In genomic region chr1:117412349-117412748, GRCm38 (mm10) we compare ENCODE assay signal across 17 mouse cellular contexts.
A peak's percentile ranks its signal among the peaks of the same experiment; 100 is the strongest.
DNase-seq lines count a peak whose midpoint lies in the region; ATAC-seq and TF ChIP-seq lines count a peak whose summit lies in the region.
"Had no signal": no experiment of that assay in that cellular context is flagged by ENCODE, and none has a peak within 500 bp of the region (broad histone marks: within the 10 kb centered on the region; RNA-seq: fewer than 3 reads in every experiment).

No protein-coding gene starts in this region.

- H3K4me1 ChIP-seq in hindbrain, postnatal 0 days (ENCODE audit: insufficient read depth, low read length): no peaks in the 10 kb centered on the region
- H3K4me1 ChIP-seq in hindbrain, embryonic 14.5 days (replicated peaks; ENCODE audit: control insufficient read depth, insufficient read depth, low read length): no peaks in the 10 kb centered on the region
- no peaks in the 10 kb centered on the region for H3K4me1 ChIP-seq in midbrain, postnatal 0 days (ENCODE audit: insufficient read depth, low read length)
- no peaks in the 10 kb centered on the region for H3K4me1 ChIP-seq in midbrain, embryonic 10.5 days
- H3K4me1 ChIP-seq: heart, embryonic 12.5 days; limb, embryonic 12.5 days; stomach, embryonic 15.5 days had no signal

- no peak overlapping the region for H3K27ac ChIP-seq in hindbrain, postnatal 0 days
- H3K27ac ChIP-seq in hindbrain, embryonic 14.5 days: no peak overlapping the region
- no peak overlapping the region for H3K27ac ChIP-seq in midbrain, postnatal 0 days (ENCODE audit: low read depth, low read length)
- no peak overlapping the region for H3K27ac ChIP-seq in midbrain, embryonic 10.5 days (replicated peaks)
- H3K27ac ChIP-seq: limb, embryonic 12.5 days; macrophage; stomach, embryonic 15.5 days had no signal

- no peak overlapping the region for H3K4me2 ChIP-seq in hindbrain, postnatal 0 days (ENCODE audit: low read depth, low read length)
- H3K4me2 ChIP-seq in hindbrain, embryonic 14.5 days (replicated peaks): no peak overlapping the region
- no peak overlapping the region for H3K4me2 ChIP-seq in midbrain, postnatal 0 days (ENCODE audit: low read depth, low read length, poor library complexity, severe bottlenecking)
- H3K4me2 ChIP-seq: heart, embryonic 12.5 days; limb, embryonic 12.5 days; stomach, embryonic 15.5 days had no signal

- H3K36me3 ChIP-seq in hindbrain, postnatal 0 days (ENCODE audit: insufficient read depth, low read length): no peaks in the 10 kb centered on the region
- no peaks in the 10 kb centered on the region for H3K36me3 ChIP-seq in hindbrain, embryonic 14.5 days (replicated peaks; ENCODE audit: control insufficient read depth, insufficient read depth)
- H3K36me3 ChIP-seq in midbrain, postnatal 0 days (ENCODE audit: insufficient read depth, low read length): no peaks in the 10 kb centered on the region
- no peaks in the 10 kb centered on the region for H3K36me3 ChIP-seq in midbrain, embryonic 10.5 days
- H3K36me3 ChIP-seq: heart, embryonic 12.5 days; limb, embryonic 12.5 days; stomach, embryonic 15.5 days had no signal

- ATAC-seq in hindbrain, postnatal 0 days: no peak
- ATAC-seq in hindbrain, embryonic 14.5 days (ENCODE audit: low FRiP score): no peak
- ATAC-seq in midbrain, postnatal 0 days (ENCODE audit: low FRiP score): no peak
- ATAC-seq: intestine, embryonic 16.5 days had no signal

- H3K4me3 ChIP-seq in hindbrain, postnatal 0 days (ENCODE audit: low read length): no peak overlapping the region
- no peak overlapping the region for H3K4me3 ChIP-seq in hindbrain, embryonic 14.5 days (replicated peaks; ENCODE audit: low read length)
- no peak overlapping the region for H3K4me3 ChIP-seq in midbrain, postnatal 0 days (ENCODE audit: low read depth, low read length)
- no peak overlapping the region for H3K4me3 ChIP-seq in midbrain, embryonic 10.5 days
- H3K4me3 ChIP-seq: heart, embryonic 12.5 days; limb, embryonic 12.5 days; stomach, embryonic 15.5 days had no signal

- H3K9me3 ChIP-seq in hindbrain, postnatal 0 days (ENCODE audit: low read length): no peaks in the 10 kb centered on the region
- H3K9me3 ChIP-seq in hindbrain, embryonic 14.5 days (ENCODE audit: control insufficient read depth, low read length): no peaks in the 10 kb centered on the region
- H3K9me3 ChIP-seq in midbrain, postnatal 0 days (ENCODE audit: low read length): no peaks in the 10 kb centered on the region
- H3K9me3 ChIP-seq in midbrain, embryonic 10.5 days (replicated peaks): no peaks in the 10 kb centered on the region
- H3K9me3 ChIP-seq: heart, embryonic 12.5 days; limb, embryonic 12.5 days; stomach, embryonic 15.5 days had no signal

- peak; percentile 3 for DNase-seq in hindbrain, postnatal 0 days (ENCODE audit: low spot score)
- no peak for DNase-seq in hindbrain, embryonic 14.5 days (ENCODE audit: low spot score)
- peak; percentile 3 for DNase-seq in midbrain, postnatal 0 days (ENCODE audit: low spot score)
- DNase-seq in midbrain, embryonic 10.5 days (ENCODE audit: low spot score): no peak
- DNase-seq in R1 (ENCODE audit: low read depth, low spot score): peak; percentile 35
- DNase-seq in kidney, postnatal 14 days: peak; percentile 1
- DNase-seq in urinary bladder, postnatal 10 days (ENCODE audit: low spot score): no peak
- DNase-seq in cerebellum, adult 11 months: no peak
- DNase-seq: adrenal gland, adult 8-10 months; cerebellum, adult 11-12 months; heart, postnatal 4 days; thymus, postnatal 14 days had no signal

- peak; percentile 39 for TF ChIP-seq CTCF in hindbrain, postnatal 0 days (IDR thresholded peaks at IDR 0.05; ENCODE audit: low read depth)
- peak; percentile 50 for TF ChIP-seq CTCF in midbrain, postnatal 0 days (IDR thresholded peaks at IDR 0.05)

- H3K9ac ChIP-seq in hindbrain, postnatal 0 days (replicated peaks; ENCODE audit: low read length): no peak overlapping the region
- no peak overlapping the region for H3K9ac ChIP-seq in hindbrain, embryonic 14.5 days
- no peak overlapping the region for H3K9ac ChIP-seq in midbrain, postnatal 0 days (replicated peaks; ENCODE audit: low read length, poor library complexity, severe bottlenecking)
- H3K9ac ChIP-seq: heart, embryonic 12.5 days; limb, embryonic 12.5 days; stomach, embryonic 15.5 days had no signal

- H3K27me3 ChIP-seq in hindbrain, postnatal 0 days (ENCODE audit: insufficient read depth, low read length): no peaks in the 10 kb centered on the region
- H3K27me3 ChIP-seq in hindbrain, embryonic 14.5 days (ENCODE audit: control insufficient read depth, insufficient read depth, low read length): no peaks in the 10 kb centered on the region
- H3K27me3 ChIP-seq in midbrain, postnatal 0 days (ENCODE audit: insufficient read depth, low read length): no peaks in the 10 kb centered on the region
- H3K27me3 ChIP-seq in midbrain, embryonic 10.5 days (ENCODE audit: low read depth, poor library complexity, severe bottlenecking): no peaks in the 10 kb centered on the region
- H3K27me3 ChIP-seq: heart, embryonic 12.5 days; limb, embryonic 12.5 days; stomach, embryonic 15.5 days had no signal

Comparison
In these comparisons a context has a peak if more than half of its experiments do, and no peak if none do; other contexts are left out.
1. DNase-seq: peak in hindbrain, postnatal 0 days (single experiment), midbrain, postnatal 0 days (single experiment), R1 (single experiment) and kidney, postnatal 14 days (single experiment); none in hindbrain, embryonic 14.5 days (single experiment), midbrain, embryonic 10.5 days (single experiment), urinary bladder, postnatal 10 days (single experiment) and cerebellum, adult 11 months (single experiment).